Mouse (Mus musculus): ENCODE results near the gene Ano8. TPM values are rescaled to one million over a fixed set of nuclear protein-coding genes. Genes with fewer than 3 reads are reported as not detected.

Ano8 gene
- polyA plus RNA-seq, 1 experiment from 2014 or later: 1.0 TPM

DNA sequence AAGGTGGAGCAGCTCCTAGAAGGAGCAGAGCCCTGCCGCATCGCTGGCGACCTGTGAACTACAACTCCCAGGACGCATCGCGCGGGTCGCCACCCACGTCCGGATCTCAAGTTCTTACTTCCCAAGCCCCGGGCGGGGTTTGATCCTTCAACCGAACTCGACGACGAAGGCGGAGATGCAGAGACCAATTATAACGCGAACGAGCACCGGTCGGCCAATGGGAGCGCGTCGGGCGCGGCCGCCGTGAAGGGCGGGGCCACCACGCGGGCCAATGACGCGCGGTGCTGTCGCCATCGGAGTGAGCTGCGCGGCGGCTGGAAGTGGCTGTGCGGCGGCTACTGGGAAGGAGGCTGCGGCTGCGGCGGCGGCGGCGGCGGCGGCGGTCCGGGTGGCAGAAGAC, 16.8 kb downstream of the Ano8 start, which contains the start of gene Dda1:
TSS of gene Dda1 (plus strand) at position 284 of the 400 bp plus-strand sequence.
- H3K4me1 ChIP-seq (replicated peaks; ENCODE audit: control insufficient read depth, insufficient read depth, low read length): peaks cover 21% of the 10 kb centered on the region
- under 1% methylated on average over 41 of the region's 52 CpGs for WGBS
- H3K4me3 ChIP-seq (ENCODE audit: low read length): peak within 1 kb of the TSS; percentile 86
- peak within 1 kb of the TSS; percentile 50; the same call in 1 of the 2 replicates for H3K27ac ChIP-seq (ENCODE audit: low read length)
- H3K9me3 ChIP-seq (ENCODE audit: control insufficient read depth, low read length): no peaks in the 10 kb centered on the region
- peak; percentile 89 for ATAC-seq (ENCODE audit: low read depth)
- H3K9ac ChIP-seq (ENCODE audit: low read length): peak within 1 kb of the TSS; percentile 87
- peak within 1 kb of the TSS; percentile 82 for H3K4me2 ChIP-seq (ENCODE audit: low read depth, low read length)
- no peaks in the 10 kb centered on the region for H3K27me3 ChIP-seq (ENCODE audit: control insufficient read depth, insufficient read depth, low read depth, low read length)
- H3K36me3 ChIP-seq (ENCODE audit: control insufficient read depth, insufficient read depth, low read length): peaks cover 12% of the 10 kb centered on the region

DNA sequence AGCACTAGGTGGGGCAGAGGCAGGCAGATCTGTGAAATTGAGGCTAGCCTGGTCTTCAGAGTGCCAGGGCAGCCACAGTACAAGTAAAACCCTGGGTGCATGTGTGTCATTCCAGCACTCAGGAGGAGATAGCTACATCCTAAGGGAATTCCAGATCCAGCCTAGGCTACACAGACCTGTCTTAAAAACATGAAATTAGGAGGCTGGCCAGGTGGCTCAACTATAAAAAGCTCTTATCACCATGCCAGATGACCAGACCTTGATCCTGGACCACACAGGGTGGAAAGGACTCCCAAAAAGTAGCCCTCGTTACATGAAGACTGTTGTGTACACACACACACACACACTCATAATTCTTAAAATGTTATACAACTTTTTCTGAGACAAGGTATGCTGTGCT, 17.8 kb downstream of the Ano8 start:
- H3K36me3 ChIP-seq (ENCODE audit: control insufficient read depth, insufficient read depth, low read length): peaks cover 6% of the 10 kb centered on the region
- H3K27ac ChIP-seq (ENCODE audit: low read length): no peak overlapping the region
- no peak overlapping the region for H3K4me3 ChIP-seq (ENCODE audit: low read length)
- no peak overlapping the region for H3K9ac ChIP-seq (ENCODE audit: low read length)
- 83% methylated on average over 1 of the region's 1 CpGs for WGBS
- ATAC-seq (ENCODE audit: low read depth): no peak
- peaks cover 24% of the 10 kb centered on the region for H3K4me1 ChIP-seq (replicated peaks; ENCODE audit: control insufficient read depth, insufficient read depth, low read length)
- H3K9me3 ChIP-seq (ENCODE audit: control insufficient read depth, low read length): no peaks in the 10 kb centered on the region
- no peak overlapping the region for H3K4me2 ChIP-seq (ENCODE audit: low read depth, low read length)
- H3K27me3 ChIP-seq (ENCODE audit: control insufficient read depth, insufficient read depth, low read depth, low read length): no peaks in the 10 kb centered on the region

DNA sequence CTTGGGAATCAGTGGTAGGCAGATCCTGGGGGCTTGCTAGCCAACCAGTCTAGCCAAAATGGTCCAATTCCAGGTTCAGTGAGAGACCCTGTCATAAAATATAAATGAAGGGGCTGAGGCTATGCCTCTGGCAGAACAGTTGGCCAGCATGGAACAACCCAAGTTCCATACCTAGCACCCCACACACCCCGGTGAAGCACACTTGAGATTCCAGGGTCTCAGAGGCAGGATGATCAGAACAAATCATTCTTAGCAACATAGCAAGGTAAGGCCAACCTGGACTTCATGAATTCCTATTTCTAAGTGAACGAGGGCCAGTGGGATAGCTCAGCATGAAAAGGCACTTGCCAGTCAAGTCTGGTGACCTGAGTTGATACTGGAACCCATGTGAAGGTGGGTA, 18.6 kb downstream of the Ano8 start:
- Histone ChIP-seq H3K4me3 (ENCODE audit: low read length) (no peak overlapping the region), H3K9me3 (ENCODE audit: control insufficient read depth, low read length) (no peaks in the 10 kb centered on the region), H3K36me3 (ENCODE audit: control insufficient read depth, insufficient read depth, low read length) (peaks cover 4% of the 10 kb centered on the region), H3K27ac (ENCODE audit: low read length) (no peak overlapping the region), H3K27me3 (ENCODE audit: control insufficient read depth, insufficient read depth, low read depth, low read length) (no peaks in the 10 kb centered on the region), H3K9ac (ENCODE audit: low read length) (no peak overlapping the region), H3K4me2 (ENCODE audit: low read depth, low read length) (no peak overlapping the region), H3K4me1 (replicated peaks; ENCODE audit: control insufficient read depth, insufficient read depth, low read length) (peaks cover 32% of the 10 kb centered on the region)
- 91% methylated on average over 2 of the region's 2 CpGs for whole genome bisulfite sequencing
- ATAC-seq (ENCODE audit: low read depth): no peak

DNA sequence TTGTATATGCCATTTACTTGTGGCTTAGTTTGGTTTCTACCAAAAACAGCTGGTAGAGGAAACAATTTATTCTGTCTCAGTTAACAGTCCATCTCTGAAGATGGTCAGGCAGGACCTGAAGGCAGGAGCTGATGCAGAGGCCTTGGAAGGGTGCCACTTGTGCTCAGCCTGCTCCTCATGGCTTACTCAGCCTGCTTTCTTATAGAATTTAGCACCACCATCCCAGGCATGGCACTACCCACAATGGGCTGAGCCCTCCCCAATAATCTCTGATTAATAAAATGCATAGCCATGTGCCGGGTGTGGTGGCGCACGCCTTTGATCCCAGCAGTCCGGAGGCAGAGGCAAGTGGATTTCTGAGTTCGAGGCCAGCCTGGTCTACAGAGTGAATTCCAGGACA, 19.6 kb downstream of the Ano8 start:
- Histone ChIP-seq H3K4me2 (ENCODE audit: low read depth, low read length) (no peak overlapping the region), H3K4me1 (replicated peaks; ENCODE audit: control insufficient read depth, insufficient read depth, low read length) (peaks cover 32% of the 10 kb centered on the region), H3K27ac (ENCODE audit: low read length) (no peak overlapping the region), H3K4me3 (ENCODE audit: low read length) (no peak overlapping the region), H3K36me3 (ENCODE audit: control insufficient read depth, insufficient read depth, low read length) (peaks cover 2% of the 10 kb centered on the region), H3K27me3 (ENCODE audit: control insufficient read depth, insufficient read depth, low read depth, low read length) (no peaks in the 10 kb centered on the region), H3K9me3 (ENCODE audit: control insufficient read depth, low read length) (no peaks in the 10 kb centered on the region), H3K9ac (ENCODE audit: low read length) (no peak overlapping the region)
- no peak for ATAC-seq (ENCODE audit: low read depth)
- 94% methylated on average over 5 of the region's 5 CpGs for whole genome bisulfite sequencing

DNA sequence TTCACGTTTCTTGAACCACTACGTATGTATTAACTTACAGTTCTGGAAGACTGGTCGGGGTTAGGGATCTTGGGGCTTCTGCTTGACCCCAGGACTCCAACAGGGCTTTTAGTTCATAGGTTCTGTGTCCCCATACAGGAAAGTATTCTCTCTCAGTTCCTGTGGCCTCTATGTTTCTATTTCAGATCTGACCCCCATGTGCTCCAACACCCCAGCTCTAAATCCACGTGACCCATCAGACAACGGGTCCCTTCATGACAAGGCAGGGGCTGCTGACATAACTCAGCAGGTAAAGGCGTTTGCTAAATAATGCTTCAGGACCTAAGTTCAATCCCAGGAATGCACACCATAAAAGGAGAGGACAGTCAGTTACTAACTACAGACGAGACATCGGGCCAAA, 20.0 kb downstream of the Ano8 start:
- H3K27me3 ChIP-seq (ENCODE audit: control insufficient read depth, insufficient read depth, low read depth, low read length): no peaks in the 10 kb centered on the region
- no peak for ATAC-seq (ENCODE audit: low read depth)
- H3K4me3 ChIP-seq (ENCODE audit: low read length): peak overlapping the region; percentile 64
- peak overlapping the region; percentile 77; the same call in 1 of the 2 replicates for H3K9ac ChIP-seq (ENCODE audit: low read length)
- peaks cover 7% of the 10 kb centered on the region for H3K36me3 ChIP-seq (ENCODE audit: control insufficient read depth, insufficient read depth, low read length)
- 75% methylated on average over 8 of the region's 8 CpGs for whole genome bisulfite sequencing
- H3K4me1 ChIP-seq (replicated peaks; ENCODE audit: control insufficient read depth, insufficient read depth, low read length): peaks cover 32% of the 10 kb centered on the region
- H3K4me2 ChIP-seq (ENCODE audit: low read depth, low read length): peak overlapping the region; percentile 84
- no peak overlapping the region for H3K27ac ChIP-seq (ENCODE audit: low read length)
- H3K9me3 ChIP-seq (ENCODE audit: control insufficient read depth, low read length): no peaks in the 10 kb centered on the region

DNA sequence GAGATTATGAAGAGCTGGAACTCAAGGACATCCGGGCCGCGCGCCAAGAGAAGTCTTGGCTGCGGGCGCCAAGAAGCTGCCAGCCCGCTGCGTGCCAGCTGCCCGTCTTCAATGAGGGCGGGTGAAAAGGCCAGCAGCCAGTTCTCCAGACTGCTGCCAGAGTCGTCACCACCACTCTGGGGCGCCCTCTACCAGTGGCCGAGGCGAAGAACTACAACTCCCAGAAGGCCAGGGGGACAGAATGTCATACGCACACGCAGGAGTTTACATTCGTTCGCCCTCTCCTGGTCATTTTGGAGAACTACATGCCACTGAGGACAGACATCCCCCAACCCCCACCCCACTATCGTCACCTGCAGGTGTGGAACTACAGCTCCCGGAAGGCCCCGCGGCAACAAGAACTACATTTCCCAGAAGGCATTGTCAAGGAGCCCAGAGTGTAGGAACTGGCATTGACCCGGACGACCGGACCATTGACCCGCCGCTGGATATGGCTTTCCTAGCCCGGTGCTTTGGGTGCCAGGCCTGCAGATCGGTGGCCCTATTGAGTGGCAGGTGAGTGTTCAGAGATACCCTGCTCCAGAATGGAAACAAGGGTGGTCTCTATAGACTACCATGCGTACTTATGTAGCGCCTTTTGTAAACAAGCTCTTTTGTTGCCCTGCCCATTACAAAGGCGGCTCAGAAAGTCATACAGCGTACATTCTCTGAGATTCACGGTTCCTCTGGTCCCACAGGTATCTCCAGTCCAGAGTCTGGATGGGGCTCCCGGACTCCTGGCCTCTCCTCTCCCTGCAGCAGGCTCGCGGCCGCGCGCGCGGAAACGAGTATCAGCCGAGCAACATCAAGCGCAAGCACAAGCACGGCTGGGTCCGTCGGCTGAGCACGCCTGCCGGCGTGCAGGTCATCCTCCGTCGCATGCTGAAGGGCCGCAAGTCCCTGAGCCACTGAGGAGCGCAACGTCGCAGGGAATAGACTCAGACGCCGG, 21.0 kb downstream of the Ano8 start, which contains the start of gene Mrpl34:
TSS of gene Mrpl34 (plus strand) at position 447 of the 988 bp plus-strand sequence.
- peak within 1 kb of the TSS; percentile 91 for H3K9ac ChIP-seq (ENCODE audit: low read length)
- peak within 1 kb of the TSS; percentile 92 for H3K4me3 ChIP-seq (ENCODE audit: low read length)
- H3K36me3 ChIP-seq (ENCODE audit: control insufficient read depth, insufficient read depth, low read length): peaks cover 7% of the 10 kb centered on the region
- H3K9me3 ChIP-seq (ENCODE audit: control insufficient read depth, low read length): no peaks in the 10 kb centered on the region
- no peaks in the 10 kb centered on the region for H3K27me3 ChIP-seq (ENCODE audit: control insufficient read depth, insufficient read depth, low read depth, low read length)
- peak within 1 kb of the TSS; percentile 84 for H3K4me2 ChIP-seq (ENCODE audit: low read depth, low read length)
- H3K4me1 ChIP-seq (replicated peaks; ENCODE audit: control insufficient read depth, insufficient read depth, low read length): peaks cover 23% of the 10 kb centered on the region
- peak within 1 kb of the TSS; percentile 93 for H3K27ac ChIP-seq (ENCODE audit: low read length)
- ATAC-seq (ENCODE audit: low read depth): peak; percentile 81
- WGBS: under 1% methylated on average over 59 of the region's 59 CpGs

DNA sequence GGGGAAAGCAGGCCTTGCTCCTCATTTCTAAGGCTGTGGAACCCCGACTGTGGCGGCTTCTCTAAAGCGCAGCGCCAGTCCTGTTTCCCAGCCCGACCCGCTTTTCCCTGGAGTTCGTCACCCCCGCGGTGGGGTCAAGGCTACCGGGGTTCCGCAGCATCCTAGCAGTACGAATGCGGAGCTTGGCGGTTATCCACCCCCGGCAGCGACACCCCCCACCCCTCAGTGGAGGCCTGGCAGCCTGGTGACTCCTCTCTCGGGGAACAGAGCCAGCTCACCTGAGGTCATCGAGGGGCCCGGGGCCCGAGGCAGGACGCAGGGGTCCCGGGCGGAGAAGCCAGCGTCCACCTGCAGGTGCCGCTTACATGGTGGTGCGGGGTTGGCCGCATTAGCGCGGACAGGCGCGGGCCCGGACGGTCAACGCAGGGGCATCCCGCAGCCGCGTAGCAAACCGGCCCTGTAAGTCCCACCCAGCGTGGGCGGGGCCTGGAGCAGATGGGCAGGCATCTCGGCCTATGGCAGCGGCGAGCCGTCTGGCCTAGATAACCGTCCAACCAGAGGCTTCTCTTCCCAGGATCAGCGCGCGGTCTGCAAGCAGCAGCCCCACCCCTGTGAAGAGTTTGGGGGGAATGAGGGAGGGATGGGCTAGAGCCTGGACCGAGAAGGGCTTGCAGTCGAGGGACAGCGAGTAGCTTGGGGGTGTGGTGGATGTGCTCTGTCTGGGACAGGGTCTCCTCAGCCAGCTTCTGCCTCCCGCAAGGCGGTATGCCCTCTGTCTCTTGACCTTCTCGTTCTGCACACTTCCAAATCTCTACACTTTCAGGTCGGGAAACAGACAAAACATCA, 22.4 kb downstream of the Ano8 start, which contains the start of gene Abhd8:
TSS of gene Abhd8 (minus strand) at position 468 of the 846 bp plus-strand sequence.
- peak; percentile 81 for ATAC-seq (ENCODE audit: low read depth)
- peak within 1 kb of the TSS; percentile 77 for H3K4me2 ChIP-seq (ENCODE audit: low read depth, low read length)
- peak within 1 kb of the TSS; percentile 91 for H3K9ac ChIP-seq (ENCODE audit: low read length)
- H3K4me3 ChIP-seq (ENCODE audit: low read length): peak within 1 kb of the TSS; percentile 92
- H3K27me3 ChIP-seq (ENCODE audit: control insufficient read depth, insufficient read depth, low read depth, low read length): no peaks in the 10 kb centered on the region
- under 1% methylated on average over 55 of the region's 55 CpGs for WGBS
- H3K27ac ChIP-seq (ENCODE audit: low read length): peak within 1 kb of the TSS; percentile 93
- peaks cover 21% of the 10 kb centered on the region for H3K4me1 ChIP-seq (replicated peaks; ENCODE audit: control insufficient read depth, insufficient read depth, low read length)
- no peaks in the 10 kb centered on the region for H3K9me3 ChIP-seq (ENCODE audit: control insufficient read depth, low read length)
- H3K36me3 ChIP-seq (ENCODE audit: control insufficient read depth, insufficient read depth, low read length): peaks cover 7% of the 10 kb centered on the region

DNA sequence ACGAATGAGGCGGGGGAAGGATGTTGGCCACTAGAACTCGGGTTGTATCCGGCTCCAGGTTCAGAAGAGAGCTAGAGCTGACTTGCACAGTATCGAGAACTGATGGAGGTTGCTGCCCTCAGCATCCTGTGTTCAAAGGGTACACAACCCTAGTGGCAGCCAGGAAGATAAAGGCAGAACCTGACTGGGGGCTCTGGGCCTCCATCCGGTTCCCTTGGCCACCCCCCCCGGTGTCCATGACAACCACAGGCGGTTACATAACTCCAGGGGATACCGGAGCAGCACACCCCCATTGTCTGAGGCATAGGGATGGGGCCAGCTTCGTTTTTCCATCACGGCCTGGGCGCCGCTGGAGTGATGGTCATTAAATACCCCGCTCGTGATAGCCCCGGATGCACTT, 23.0 kb downstream of the Ano8 start:
- Histone ChIP-seq H3K36me3 (ENCODE audit: control insufficient read depth, insufficient read depth, low read length) (peaks cover 8% of the 10 kb centered on the region), H3K4me3 (ENCODE audit: low read length) (peak overlapping the region; percentile 92), H3K9me3 (ENCODE audit: control insufficient read depth, low read length) (no peaks in the 10 kb centered on the region), H3K27me3 (ENCODE audit: control insufficient read depth, insufficient read depth, low read depth, low read length) (no peaks in the 10 kb centered on the region), H3K4me2 (ENCODE audit: low read depth, low read length) (peak overlapping the region; percentile 77), H3K27ac (ENCODE audit: low read length) (no peak overlapping the region), H3K9ac (ENCODE audit: low read length) (peak overlapping the region; percentile 91), H3K4me1 (replicated peaks; ENCODE audit: control insufficient read depth, insufficient read depth, low read length) (peaks cover 21% of the 10 kb centered on the region)
- 2% methylated on average over 16 of the region's 16 CpGs for WGBS
- 0 out of 2 replicates have a peak, but pooled peaks have one; percentile 1 for ATAC-seq (ENCODE audit: low read depth)
